Mouse (Mus musculus) liver, adult 2 months (tissue): ENCODE data around the gene Thumpd1.
"Not testable (repeated sequence)": the region's sequence is repeated elsewhere in the genome, so short reads cannot be mapped to it uniquely, and the experiment has no call there.

Experiments used
- CTCF ChIP-seq: fragments of 200-500 bp; IDR thresholded peaks from 2 replicates; pipeline ENCODE4 v1.5.1; 2011; ENCODE audit warnings: low read depth, low read length, control low read depth
- POLR2A ChIP-seq: fragments of 200-500 bp; IDR thresholded peaks from 2 replicates; pipeline ENCODE4 v1.6.1; 2011; ENCODE audit warnings: low read length, control low read depth; ENCODE audit not compliant: insufficient read depth; ENCODE audit errors: extremely low read depth

GRCm38 (mm10) chr7:119739798-119740468 is 19.3 kb upstream of the Thumpd1 start:
- TF ChIP-seq POLR2A, CTCF: not testable (repeated sequence)
